Mouse (Mus musculus): ENCODE measurements around the gene Nfasc. TPM values are rescaled to one million over a fixed set of nuclear protein-coding genes. Genes with fewer than 3 reads are reported as not detected.

Nfasc gene
- polyA plus RNA-seq, 1 experiment from 2014 or later, result 0.46 TPM

DNA sequence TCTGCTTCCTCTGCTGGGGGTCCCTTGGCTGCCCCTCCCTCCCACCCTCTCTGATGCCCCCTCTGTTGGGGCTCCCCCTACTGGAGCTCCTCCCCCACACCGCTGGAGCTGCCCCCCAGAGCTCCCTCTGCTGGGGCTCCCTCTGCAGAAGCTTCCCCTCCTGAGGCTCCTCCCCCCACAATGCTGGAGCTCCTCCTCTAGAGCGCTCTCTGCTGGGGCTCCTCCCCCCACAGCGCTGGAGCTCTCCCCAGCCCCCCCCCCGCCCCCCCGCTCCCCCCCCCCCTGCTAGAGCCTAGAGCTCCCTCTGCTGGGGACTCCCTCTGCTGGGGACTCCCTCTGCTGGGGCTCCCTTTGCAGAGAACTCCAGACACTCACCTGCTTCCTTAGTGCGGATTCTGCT, 220.8 kb downstream of the Nfasc start:
- Histone ChIP-seq H3K36me3 (no peaks in the 10 kb centered on the region), H3K27me3 (replicated peaks) (peaks cover 31% of the 10 kb centered on the region)
- ATAC-seq (ENCODE audit: insufficient number of reproducible peaks, low FRiP score), result peak; percentile 44; the same call in 1 of the 2 replicates

GRCm38 (mm10) chr1:132519734-132520133, 221.9 kb downstream of the Nfasc start:
- Histone ChIP-seq H3K36me3 (no peaks in the 10 kb centered on the region), H3K9ac (no peak overlapping the region), H3K4me1 (replicated peaks) (no peaks in the 10 kb centered on the region), H3K27me3 (replicated peaks) (peaks cover 32% of the 10 kb centered on the region), H3K27ac (ENCODE audit: poor library complexity, severe bottlenecking) (no peak overlapping the region), H3K9me3 (replicated peaks) (no peaks in the 10 kb centered on the region), H3K4me2 (no peak overlapping the region), H3K4me3 (no peak overlapping the region)
- ATAC-seq (ENCODE audit: insufficient number of reproducible peaks, low FRiP score), result no peak
- 87% methylated on average over 11 of the region's 11 CpGs for WGBS

More for the DNA sequence above, 220.8 kb downstream of the Nfasc start:
- Histone ChIP-seq H3K4me2 (no peak overlapping the region), H3K9ac (no peak overlapping the region), H3K9me3 (replicated peaks) (no peaks in the 10 kb centered on the region), H3K4me1 (replicated peaks) (no peaks in the 10 kb centered on the region), H3K4me3 (no peak overlapping the region), H3K27ac (ENCODE audit: poor library complexity, severe bottlenecking) (no peak overlapping the region)
- WGBS, result 31% methylated on average over 3 of the region's 6 CpGs

- Histone ChIP-seq H3K4me2 (no peak overlapping the region), H3K4me1 (replicated peaks) (no peaks in the 10 kb centered on the region), H3K27ac (ENCODE audit: poor library complexity, severe bottlenecking) (no peak overlapping the region), H3K9ac (no peak overlapping the region), H3K27me3 (replicated peaks) (peaks cover 35% of the 10 kb centered on the region), H3K4me3 (no peak overlapping the region), H3K36me3 (no peaks in the 10 kb centered on the region), H3K9me3 (replicated peaks) (no peaks in the 10 kb centered on the region)
- ATAC-seq (ENCODE audit: insufficient number of reproducible peaks, low FRiP score), result no peak
- 81% methylated on average over 18 of the region's 18 CpGs for WGBS
Observed at GRCm38 (mm10) chr1:132518621-132519020, 223.0 kb downstream of the Nfasc start.

GRCm38 (mm10) chr1:132516776-132517175, 224.8 kb downstream of the Nfasc start:
- H3K9ac ChIP-seq, result no peak overlapping the region
- WGBS, result 85% methylated on average over 11 of the region's 11 CpGs
- H3K9me3 ChIP-seq (replicated peaks), result no peaks in the 10 kb centered on the region
- no peaks in the 10 kb centered on the region for H3K36me3 ChIP-seq
- H3K27ac ChIP-seq (ENCODE audit: poor library complexity, severe bottlenecking), result no peak overlapping the region
- no peaks in the 10 kb centered on the region for H3K4me1 ChIP-seq (replicated peaks)
- no peak for ATAC-seq (ENCODE audit: insufficient number of reproducible peaks, low FRiP score)
- peaks cover 32% of the 10 kb centered on the region for H3K27me3 ChIP-seq (replicated peaks)
- H3K4me3 ChIP-seq, result no peak overlapping the region
- no peak overlapping the region for H3K4me2 ChIP-seq

DNA sequence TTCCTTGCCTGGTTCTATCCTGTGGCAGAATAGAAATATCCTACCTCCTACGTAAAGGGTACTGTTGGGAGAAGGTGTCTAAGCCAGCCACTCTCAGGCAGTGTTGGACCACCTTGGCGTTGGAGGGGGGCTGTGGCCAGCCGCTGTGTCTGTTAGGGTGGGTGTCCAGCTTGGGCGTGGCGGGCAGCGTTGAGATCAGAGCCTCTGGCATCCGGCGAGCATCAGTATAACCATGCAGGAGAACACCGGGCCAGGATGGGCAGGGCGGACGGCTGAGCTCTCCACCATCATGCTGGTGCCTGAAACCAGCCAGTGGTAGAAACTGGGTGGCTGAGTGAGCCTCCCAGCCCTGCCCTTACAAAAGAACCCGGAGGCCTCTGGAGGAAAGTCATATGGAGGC, 226.3 kb downstream of the Nfasc start:
- Histone ChIP-seq H3K4me2 (no peak overlapping the region), H3K36me3 (no peaks in the 10 kb centered on the region), H3K9me3 (replicated peaks) (no peaks in the 10 kb centered on the region), H3K27me3 (replicated peaks) (peaks cover 26% of the 10 kb centered on the region), H3K27ac (ENCODE audit: poor library complexity, severe bottlenecking) (no peak overlapping the region), H3K9ac (no peak overlapping the region), H3K4me1 (replicated peaks) (no peaks in the 10 kb centered on the region), H3K4me3 (no peak overlapping the region)
- WGBS, result 76% methylated on average over 12 of the region's 12 CpGs
- no peak for ATAC-seq (ENCODE audit: insufficient number of reproducible peaks, low FRiP score)

Other genes starting within 250 kb of the Nfasc start
- 1.3 TPM in 2 replicates for gene Tmem81, start 235.6 kb downstream of the Nfasc start, polyA plus RNA-seq (2016; fragmentation: Nextera tagmentation; extraction: Ambion mirVana)
- gene Cntn2, start 198.5 kb downstream of the Nfasc start, polyA plus RNA-seq (2016; fragmentation: Nextera tagmentation; extraction: Ambion mirVana), result 0.18 and 0.20 TPM in 2 replicates
- 9.8 TPM in 2 replicates for gene Lrrn2, start 138.5 kb upstream of the Nfasc start, polyA plus RNA-seq (2016; fragmentation: Nextera tagmentation; extraction: Ambion mirVana)

Data from heart, embryonic 12.5 days (tissue).